Mouse (Mus musculus) kidney, embryonic 16.5 days (tissue): ENCODE results near the gene Foxn1. TPM values are rescaled to one million over a fixed set of nuclear protein-coding genes. Genes with fewer than 3 reads are reported as not detected.

Experiments used
- ATAC-seq: fragments of 200-750 bp; cut with Nextera tagmentation; 2 replicates; pipeline ENCODE4 v1.8.0; 2017; ENCODE audit warnings: moderate TSS enrichment; ENCODE audit not compliant: low FRiP score, low TSS enrichment
- H3K27ac ChIP-seq: fragments of 300-500 bp; sonication (generic); 2 replicates; pipeline ENCODE4 v1.5.1; 2014; ENCODE audit warnings: low read length
- H3K27me3 ChIP-seq: fragments of 300-500 bp; sonication (generic); 2 replicates; pipeline ENCODE4 v1.6.1; 2014; ENCODE audit warnings: low read length, control low read depth, mixed read lengths; ENCODE audit not compliant: insufficient read depth
- H3K36me3 ChIP-seq: fragments of 300-500 bp; sonication (generic); 2 replicates; pipeline ENCODE4 v1.6.1; 2014; ENCODE audit warnings: low read length, control low read depth, mixed read lengths; ENCODE audit not compliant: insufficient read depth
- H3K4me1 ChIP-seq: fragments of 300-500 bp; sonication (generic); 2 replicates; pipeline ENCODE4 v1.6.1; 2014; ENCODE audit warnings: low read length, control low read depth, mixed read lengths; ENCODE audit not compliant: insufficient read depth
- H3K4me2 ChIP-seq: fragments of 300-500 bp; sonication (generic); replicated peaks from 2 replicates; pipeline ENCODE4 v1.6.1; 2014; ENCODE audit warnings: low read depth, low read length
- H3K4me3 ChIP-seq: fragments of 300-500 bp; sonication (generic); 2 replicates; pipeline ENCODE4 v1.5.1; 2014; ENCODE audit warnings: mild to moderate bottlenecking, low read length
- H3K9ac ChIP-seq: fragments of 300-500 bp; sonication (generic); replicated peaks from 2 replicates; pipeline ENCODE4 v1.6.1; 2014; ENCODE audit warnings: low read length
- H3K9me3 ChIP-seq: fragments of 300-500 bp; sonication (generic); 2 replicates; pipeline ENCODE4 v1.6.1; 2016; ENCODE audit warnings: low read length, control low read depth
- WGBS: fragments of 180-500 bp; shearing (Covaris S2); extraction: QIAGEN DNeasy Blood & Tissue Kit; methylation state at CpG from one replicate; pipeline ENCODE4 v1.1.7; 2014; 5-methylcytosine and 5-hydroxymethylcytosine counted together
- polyA plus RNA-seq: library from polyadenylated mRNA; unstranded; fragments of >200 nt; fragmentation: Nextera tagmentation; extraction: Ambion mirVana; gene quantifications from 2 replicates; pipeline ENCODE4 v1.2.1, GENCODE M21; 2015

Gene Foxn1
- polyA plus RNA-seq, 1 experiment from 2014 or later: not detected

DNA sequence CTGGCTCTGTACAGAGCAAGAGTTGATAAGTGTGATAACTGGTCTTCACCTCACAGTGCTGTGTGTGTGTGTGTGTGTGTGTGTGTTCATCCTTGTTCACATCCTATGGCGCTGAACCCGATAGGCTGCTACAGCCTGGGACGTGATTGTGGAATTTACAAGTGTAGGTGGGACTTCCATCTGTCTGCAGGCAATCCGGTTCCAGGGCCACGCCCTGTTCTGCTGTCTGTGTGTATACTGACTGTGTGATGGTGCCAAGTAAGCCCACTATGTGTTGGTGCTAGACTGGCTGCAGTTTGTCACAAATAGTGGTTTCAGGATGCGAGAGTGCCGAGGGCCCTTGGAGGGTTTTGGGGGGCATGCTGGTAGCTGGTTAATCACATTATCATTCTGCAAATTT, 4.1 kb downstream of the Foxn1 start:
- H3K4me2 ChIP-seq: no peak overlapping the region

GRCm38 (mm10) chr11:78380996-78381395, 5.4 kb downstream of the Foxn1 start:
- H3K4me1 ChIP-seq: peaks cover 20% of the 10 kb centered on the region
- no peak for ATAC-seq
- no peak overlapping the region for H3K4me2 ChIP-seq
- no peak overlapping the region for H3K9ac ChIP-seq
- H3K4me3 ChIP-seq: no peak overlapping the region
- 75% methylated on average over 3 of the region's 3 CpGs for WGBS
- no peak overlapping the region for H3K27ac ChIP-seq
- H3K9me3 ChIP-seq: no peaks in the 10 kb centered on the region
- no peaks in the 10 kb centered on the region for H3K36me3 ChIP-seq
- no peaks in the 10 kb centered on the region for H3K27me3 ChIP-seq

More for the DNA sequence above, 4.1 kb downstream of the Foxn1 start:
- Histone ChIP-seq H3K27me3 (no peaks in the 10 kb centered on the region), H3K27ac (no peak overlapping the region), H3K9ac (no peak overlapping the region), H3K36me3 (no peaks in the 10 kb centered on the region), H3K9me3 (no peaks in the 10 kb centered on the region), H3K4me1 (peaks cover 13% of the 10 kb centered on the region), H3K4me3 (no peak overlapping the region)
- no peak for ATAC-seq
- WGBS: 68% methylated on average over 7 of the region's 7 CpGs

GRCm38 (mm10) chr11:78380351-78380750, 6.0 kb downstream of the Foxn1 start:
- no peak overlapping the region for H3K4me2 ChIP-seq
- H3K4me3 ChIP-seq: no peak overlapping the region
- no peak for ATAC-seq
- no peak overlapping the region for H3K9ac ChIP-seq
- no peaks in the 10 kb centered on the region for H3K27me3 ChIP-seq
- WGBS: 63% methylated on average over 4 of the region's 4 CpGs
- H3K9me3 ChIP-seq: no peaks in the 10 kb centered on the region
- H3K36me3 ChIP-seq: no peaks in the 10 kb centered on the region
- peaks cover 26% of the 10 kb centered on the region for H3K4me1 ChIP-seq
- H3K27ac ChIP-seq: no peak overlapping the region

- 10% methylated on average over 12 of the region's 12 CpGs for WGBS
- H3K4me1 ChIP-seq: peaks cover 42% of the 10 kb centered on the region
- H3K4me3 ChIP-seq: no peak overlapping the region
- H3K27ac ChIP-seq: 0 out of 2 replicates have a peak overlapping the region, but pooled peaks have one; percentile 33
- H3K4me2 ChIP-seq: no peak overlapping the region
- H3K27me3 ChIP-seq: no peaks in the 10 kb centered on the region
- H3K9me3 ChIP-seq: no peaks in the 10 kb centered on the region
- ATAC-seq: peak; percentile 55
- H3K36me3 ChIP-seq: no peaks in the 10 kb centered on the region
- H3K9ac ChIP-seq: no peak overlapping the region
These were observed 8.7 kb downstream of the Foxn1 start for GRCm38 (mm10) chr11:78377549-78378159.

DNA sequence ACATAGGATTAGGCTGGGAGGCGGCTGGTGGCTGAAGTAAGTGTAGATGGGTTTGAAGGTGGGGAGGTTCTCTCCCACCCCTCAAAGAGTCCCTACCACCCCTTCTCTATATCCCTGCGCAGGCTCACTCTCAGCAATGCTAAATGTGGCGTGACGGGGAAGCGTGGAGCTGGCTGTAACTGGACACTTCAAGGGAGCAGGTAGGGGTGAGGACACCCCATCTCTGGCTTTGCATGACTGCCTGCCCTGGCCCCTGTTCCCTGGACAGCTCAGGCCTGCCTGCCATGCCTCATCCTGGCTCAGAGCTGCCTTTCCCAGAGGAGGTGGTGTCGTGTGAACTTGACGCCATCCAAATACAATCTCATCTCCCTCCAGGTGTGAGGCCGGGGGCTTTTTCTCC, 12.2 kb downstream of the Foxn1 start:
- H3K4me3 ChIP-seq: no peak overlapping the region
- H3K36me3 ChIP-seq: no peaks in the 10 kb centered on the region
- H3K4me1 ChIP-seq: peaks cover 48% of the 10 kb centered on the region
- ATAC-seq: peak; percentile 94
- 23% methylated on average over 8 of the region's 8 CpGs for WGBS
- no peaks in the 10 kb centered on the region for H3K9me3 ChIP-seq
- peak overlapping the region; percentile 90 for H3K27ac ChIP-seq
- H3K4me2 ChIP-seq: no peak overlapping the region
- no peak overlapping the region for H3K9ac ChIP-seq
- no peaks in the 10 kb centered on the region for H3K27me3 ChIP-seq

DNA sequence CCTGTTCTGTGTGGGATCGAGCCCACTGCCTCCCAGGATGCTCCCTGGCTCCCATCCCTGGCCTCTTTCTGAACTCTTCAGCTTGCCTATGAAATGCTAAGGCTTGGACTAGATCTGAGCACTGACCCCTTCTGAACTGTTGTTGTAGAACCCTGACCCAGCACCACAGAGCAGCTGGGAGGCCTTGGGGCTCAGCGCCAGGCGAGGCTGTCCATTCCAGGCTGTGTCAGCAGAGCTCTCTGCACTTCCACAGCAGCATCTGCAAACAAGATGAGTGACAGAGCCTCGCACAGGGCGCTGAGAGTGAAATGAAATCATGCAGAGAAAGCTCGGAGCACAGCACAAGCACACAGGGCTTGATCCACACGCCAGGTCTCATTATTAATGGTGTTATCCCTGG, 13.7 kb downstream of the Foxn1 start:
- no peaks in the 10 kb centered on the region for H3K36me3 ChIP-seq
- ATAC-seq: no peak
- H3K9me3 ChIP-seq: no peaks in the 10 kb centered on the region
- WGBS: 39% methylated on average over 7 of the region's 7 CpGs
- no peaks in the 10 kb centered on the region for H3K27me3 ChIP-seq
- H3K9ac ChIP-seq: no peak overlapping the region
- no peak overlapping the region for H3K4me2 ChIP-seq
- H3K4me3 ChIP-seq: no peak overlapping the region
- H3K4me1 ChIP-seq: peaks cover 48% of the 10 kb centered on the region
- H3K27ac ChIP-seq: no peak overlapping the region

- Histone ChIP-seq H3K36me3 (no peaks in the 10 kb centered on the region), H3K4me3 (no peak overlapping the region), H3K9me3 (no peaks in the 10 kb centered on the region), H3K27ac (no peak overlapping the region), H3K4me2 (no peak overlapping the region), H3K27me3 (no peaks in the 10 kb centered on the region), H3K4me1 (peaks cover 44% of the 10 kb centered on the region), H3K9ac (no peak overlapping the region)
- no peak for ATAC-seq
- 33% methylated on average over 3 of the region's 3 CpGs for WGBS
These were observed 14.2 kb downstream of the Foxn1 start for GRCm38 (mm10) chr11:78372166-78372565.

DNA sequence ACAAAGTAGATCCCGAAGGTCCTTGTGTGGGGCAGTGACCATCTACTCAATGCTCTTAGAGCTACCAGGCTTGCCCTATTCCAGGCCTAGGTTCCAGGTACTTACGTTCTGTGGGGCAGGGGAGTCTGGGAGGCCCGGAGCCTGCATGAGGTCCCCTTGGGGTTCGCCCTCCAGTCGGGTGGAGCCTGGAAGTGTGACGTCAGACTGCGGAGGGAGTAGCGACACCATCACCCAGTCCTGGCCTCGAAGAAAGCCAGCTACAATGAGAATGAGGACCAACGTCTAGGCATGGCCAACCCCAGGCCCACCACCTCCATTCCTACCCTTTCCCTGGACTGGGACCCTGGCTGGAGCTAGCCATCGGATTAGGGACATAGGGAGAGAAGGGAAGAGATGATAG, 14.6 kb downstream of the Foxn1 start:
- no peaks in the 10 kb centered on the region for H3K36me3 ChIP-seq
- H3K4me2 ChIP-seq: no peak overlapping the region
- no peak for ATAC-seq
- H3K27me3 ChIP-seq: no peaks in the 10 kb centered on the region
- WGBS: 90% methylated on average over 11 of the region's 11 CpGs
- no peak overlapping the region for H3K27ac ChIP-seq
- peaks cover 39% of the 10 kb centered on the region for H3K4me1 ChIP-seq
- no peak overlapping the region for H3K4me3 ChIP-seq
- no peak overlapping the region for H3K9ac ChIP-seq
- H3K9me3 ChIP-seq: no peaks in the 10 kb centered on the region

DNA sequence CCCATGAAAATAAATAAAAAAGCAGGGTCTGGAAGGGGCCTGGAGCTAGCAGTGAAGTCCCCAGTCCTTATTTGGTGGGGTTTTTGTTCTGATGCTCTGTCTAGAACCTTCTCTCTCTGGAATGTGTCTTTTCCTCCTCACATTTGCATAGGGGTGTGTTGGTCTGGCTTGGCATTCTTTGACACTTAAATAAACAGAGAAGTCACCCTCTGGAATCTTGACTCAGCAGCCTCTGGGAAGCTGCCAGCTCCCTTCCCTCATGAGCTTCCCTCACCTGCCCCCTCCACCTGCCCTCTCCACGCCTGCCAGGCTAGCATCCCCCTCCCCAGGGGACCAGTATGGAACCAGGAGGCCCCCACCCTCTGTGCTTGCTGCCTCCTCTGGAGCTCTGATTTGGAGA, 16.0 kb downstream of the Foxn1 start:
- Histone ChIP-seq H3K9ac (no peak overlapping the region), H3K36me3 (no peaks in the 10 kb centered on the region), H3K9me3 (no peaks in the 10 kb centered on the region), H3K4me3 (no peak overlapping the region), H3K4me2 (no peak overlapping the region), H3K27me3 (no peaks in the 10 kb centered on the region), H3K27ac (no peak overlapping the region), H3K4me1 (peaks cover 28% of the 10 kb centered on the region)
- ATAC-seq: no peak
- WGBS: 50% methylated on average over 1 of the region's 1 CpGs

DNA sequence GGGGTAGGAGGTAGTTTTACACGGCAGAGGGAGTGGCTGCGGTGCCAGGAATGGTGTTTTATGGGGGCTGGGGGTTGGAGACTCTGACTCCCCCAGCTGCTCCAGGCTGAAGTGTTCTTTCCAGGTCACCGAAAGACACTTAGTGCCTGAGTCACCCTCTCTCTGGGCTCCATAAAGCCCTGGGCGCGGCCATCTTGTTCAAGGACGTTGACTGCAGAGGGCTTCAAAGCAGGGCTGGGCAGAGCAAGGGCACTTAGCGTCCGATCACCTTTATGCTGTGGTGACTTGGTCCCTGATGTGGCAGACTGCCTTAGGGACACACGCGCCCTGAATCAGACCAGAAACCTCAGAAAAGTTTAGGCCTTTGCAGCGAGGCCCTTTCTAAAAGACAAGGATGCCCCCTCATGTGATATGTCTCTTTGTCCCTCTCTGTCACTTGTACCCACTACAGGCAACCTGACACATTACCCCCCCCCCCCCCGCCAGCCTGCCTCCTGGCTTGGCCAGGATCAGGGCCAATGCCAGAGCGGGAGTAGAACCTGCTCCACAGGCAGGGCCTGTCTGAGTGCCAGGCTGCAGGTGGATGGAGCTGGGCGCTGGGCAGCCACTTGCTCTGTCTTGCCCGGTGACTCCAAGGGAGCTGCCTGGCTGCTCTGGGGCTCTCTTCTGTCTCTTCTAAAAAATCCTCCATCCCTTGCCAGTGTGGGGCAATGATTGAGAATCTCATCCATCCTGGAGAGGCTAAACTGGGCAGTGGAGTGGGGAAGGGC, 18.7 kb downstream of the Foxn1 start:
- H3K36me3 ChIP-seq: no peaks in the 10 kb centered on the region
- 73% methylated on average over 14 of the region's 15 CpGs for WGBS
- H3K4me2 ChIP-seq: no peak overlapping the region
- no peak for ATAC-seq
- no peak overlapping the region for H3K4me3 ChIP-seq
- H3K27me3 ChIP-seq: no peaks in the 10 kb centered on the region
- H3K4me1 ChIP-seq: peaks cover 29% of the 10 kb centered on the region
- no peak overlapping the region for H3K27ac ChIP-seq
- H3K9ac ChIP-seq: no peak overlapping the region
- H3K9me3 ChIP-seq: no peaks in the 10 kb centered on the region
